Mouse (Mus musculus) olfactory bulb, adult 2 months (tissue): ENCODE measurements around the gene Echdc3.

Experiments used
- CTCF ChIP-seq: fragments of 200-500 bp; IDR thresholded peaks from 2 replicates; pipeline ENCODE4 v1.5.1; 2012; ENCODE audit warnings: low read depth, mild to moderate bottlenecking, low read length, moderate library complexity; ENCODE audit not compliant: insufficient read depth
- POLR2A ChIP-seq: fragments of 200-500 bp; IDR thresholded peaks from 2 replicates; pipeline ENCODE4 v1.6.1; 2012; ENCODE audit warnings: mild to moderate bottlenecking, low read depth, low read length, moderate library complexity; ENCODE audit not compliant: insufficient read depth

DNA sequence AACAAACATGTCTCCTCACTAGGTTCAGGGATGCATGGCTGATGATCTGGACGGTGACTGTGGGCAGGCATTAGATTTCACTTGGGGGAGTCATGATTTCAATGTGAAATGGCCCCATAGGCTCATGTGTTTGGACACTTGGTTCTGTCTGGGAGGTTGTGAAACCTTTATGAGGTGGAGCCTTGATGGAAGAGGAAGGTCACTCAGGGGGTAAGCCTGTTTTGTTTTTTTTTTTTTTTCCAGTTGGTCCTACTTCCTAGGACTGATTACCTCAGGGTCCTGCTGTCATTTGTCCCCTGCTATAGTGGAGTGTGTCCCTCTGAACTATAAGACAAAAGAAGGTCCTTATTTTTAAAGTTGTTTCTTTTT, 33.1 kb downstream of the Echdc3 start:
- TF ChIP-seq CTCF (no peak), POLR2A (no peak)
